Mouse (Mus musculus) layer of hippocampus, adult 2 months (tissue): ENCODE measurements around the gene Arl5a. TPM values are rescaled to one million over a fixed set of nuclear protein-coding genes. Genes with fewer than 3 reads are reported as not detected.

Experiments used
- DNase-seq, 2 experiments: peaks; one replicate each; pipeline ENCODE4 v3.0.0; 2022; ENCODE audit warnings: low spot score in 2 of 2
- H3K27ac ChIP-seq: fragments of 200-600 bp; 2 replicates; pipeline ENCODE4 v1.8.1; 2022
- H3K4me3 ChIP-seq: fragments of 200-600 bp; 2 replicates; pipeline ENCODE4 v1.8.1; 2022; ENCODE audit warnings: mild to moderate bottlenecking
- CTCF ChIP-seq: fragments of 200-600 bp; conservative IDR thresholded peaks from 2 replicates; pipeline ENCODE4 v1.8.1; 2022; ENCODE audit warnings: antibody characterized with exemption, mild to moderate bottlenecking, moderate library complexity
- long read RNA-seq, 2 experiments: library from polyadenylated mRNA; stranded (forward); transcript quantifications; one replicate each; pipeline ENCODE4 v2.0.0; 2021; ENCODE audit warnings: borderline mapping rate in 2 of 2
- total RNA-seq, 2 experiments: library from RNA; stranded (reverse); gene quantifications; 2 replicates each; pipeline ENCODE4 v1.2.3; 2021

The Arl5a gene
- total RNA-seq = 10 to 100 TPM; 58.2 to 61.6 TPM
- long read RNA-seq, experiment 1, full-length matches to known transcripts = 47 of 59 reads
- long read RNA-seq, experiment 1, partial matches to known transcripts = 0 of 59 reads
- long read RNA-seq, experiment 1, other reads (novel, unspliced or antisense) = 12 of 59 reads
- long read RNA-seq, experiment 2, full-length matches to known transcripts = 62 of 78 reads
- long read RNA-seq, experiment 2, partial matches to known transcripts = 1 of 78 reads
- long read RNA-seq, experiment 2, other reads (novel, unspliced or antisense) = 15 of 78 reads

- peak; percentile 94 to 99 for DNase-seq
- peak within 1 kb of the TSS; percentile 91 for H3K27ac ChIP-seq
- TF ChIP-seq CTCF = no peak
- peak within 1 kb of the TSS; percentile 97 for H3K4me3 ChIP-seq
Observed at GRCm38 (mm10) chr2:52424747-52425522, at the start of gene Arl5a. Gene Arl5a, minus strand, starts transcription at chr2:52424901.

GRCm38 (mm10) chr2:52471545-52472291, 47.0 kb upstream of the Arl5a start:
- no peak overlapping the region for H3K27ac ChIP-seq
- no peak for DNase-seq
- no peak for TF ChIP-seq CTCF
- H3K4me3 ChIP-seq = no peak overlapping the region

GRCm38 (mm10) chr2:52470044-52470560, 45.4 kb upstream of the Arl5a start:
- Histone ChIP-seq H3K4me3 (no peak overlapping the region), H3K27ac (no peak overlapping the region)
- DNase-seq = no peak
- no peak for TF ChIP-seq CTCF

GRCm38 (mm10) chr2:52467629-52468028, 42.9 kb upstream of the Arl5a start:
- no peak overlapping the region for H3K27ac ChIP-seq
- DNase-seq = no peak
- TF ChIP-seq CTCF = no peak
- H3K4me3 ChIP-seq = no peak overlapping the region

GRCm38 (mm10) chr2:52461206-52461967, 36.7 kb upstream of the Arl5a start:
- peak; percentile 15 to 42 for DNase-seq
- no peak for TF ChIP-seq CTCF
- Histone ChIP-seq H3K4me3 (no peak overlapping the region), H3K27ac (peak overlapping the region; percentile 79)

- no peak for TF ChIP-seq CTCF
- Histone ChIP-seq H3K27ac (no peak overlapping the region), H3K4me3 (no peak overlapping the region)
- no peak for DNase-seq
Observed at GRCm38 (mm10) chr2:52455606-52456479, 31.1 kb upstream of the Arl5a start.

GRCm38 (mm10) chr2:52449818-52450217, 25.1 kb upstream of the Arl5a start:
- Histone ChIP-seq H3K27ac (no peak overlapping the region), H3K4me3 (no peak overlapping the region)
- no peak for DNase-seq
- no peak for TF ChIP-seq CTCF

- no peak overlapping the region for H3K27ac ChIP-seq
- H3K4me3 ChIP-seq = no peak overlapping the region
- no peak for DNase-seq
- no peak for TF ChIP-seq CTCF
Observed at GRCm38 (mm10) chr2:52448916-52449315, 24.2 kb upstream of the Arl5a start.

GRCm38 (mm10) chr2:52446648-52447047, 21.9 kb upstream of the Arl5a start:
- Histone ChIP-seq H3K27ac (no peak overlapping the region), H3K4me3 (no peak overlapping the region)
- no peak for TF ChIP-seq CTCF
- DNase-seq = no peak

GRCm38 (mm10) chr2:52442125-52442524, 17.4 kb upstream of the Arl5a start:
- no peak for DNase-seq
- no peak for TF ChIP-seq CTCF
- H3K4me3 ChIP-seq = no peak overlapping the region
- H3K27ac ChIP-seq = no peak overlapping the region

- no peak for DNase-seq
- no peak overlapping the region for H3K4me3 ChIP-seq
- no peak for TF ChIP-seq CTCF
- no peak overlapping the region for H3K27ac ChIP-seq
Observed at GRCm38 (mm10) chr2:52440420-52441015, 15.8 kb upstream of the Arl5a start.
